Mouse (Mus musculus): ENCODE measurements around the gene Papss1.
"Not testable (repeated sequence)": the region's sequence is repeated elsewhere in the genome, so short reads cannot be mapped to it uniquely, and the experiment has no call there.

Papss1 gene

GRCm38 (mm10) chr3:131564430-131565256, at the start of gene Papss1:
Gene Papss1 (plus strand): TSS chr3:131564768.
- peak; percentile 100 for DNase-seq

- peak; percentile 18 for DNase-seq
Observed at GRCm38 (mm10) chr3:131516332-131516999, 48.1 kb upstream of the Papss1 start.

- no peak for DNase-seq
Observed at GRCm38 (mm10) chr3:131517756-131518155, 46.8 kb upstream of the Papss1 start.

- no peak for DNase-seq
Observed at GRCm38 (mm10) chr3:131521206-131521605, 43.4 kb upstream of the Papss1 start.

GRCm38 (mm10) chr3:131522243-131522642, 42.3 kb upstream of the Papss1 start:
- peak; percentile 31 for DNase-seq

GRCm38 (mm10) chr3:131523749-131524148, 40.8 kb upstream of the Papss1 start:
- DNase-seq, result no peak

- no peak for DNase-seq
Observed at GRCm38 (mm10) chr3:131524210-131524609, 40.4 kb upstream of the Papss1 start.

GRCm38 (mm10) chr3:131524779-131525178, 39.8 kb upstream of the Papss1 start:
- peak; percentile 73 for DNase-seq

- DNase-seq, result no peak
Observed at GRCm38 (mm10) chr3:131525229-131525628, 39.3 kb upstream of the Papss1 start.

- no peak for DNase-seq
Observed at GRCm38 (mm10) chr3:131541244-131541942, 23.2 kb upstream of the Papss1 start.

GRCm38 (mm10) chr3:131547562-131547961, 17.0 kb upstream of the Papss1 start:
- not testable (repeated sequence) for DNase-seq

- DNase-seq, result no peak
Observed at GRCm38 (mm10) chr3:131550046-131550445, 14.5 kb upstream of the Papss1 start.

GRCm38 (mm10) chr3:131552349-131553254, 12.0 kb upstream of the Papss1 start:
- peak; percentile 51 for DNase-seq

- DNase-seq, result no peak
Observed at GRCm38 (mm10) chr3:131555771-131556170, 8.8 kb upstream of the Papss1 start.

- no peak for DNase-seq
Observed at GRCm38 (mm10) chr3:131561591-131561990, 3.0 kb upstream of the Papss1 start.

- DNase-seq, result no peak
Observed at GRCm38 (mm10) chr3:131565257-131565610, 666 bp downstream of the Papss1 start.

GRCm38 (mm10) chr3:131566281-131566680, 1.7 kb downstream of the Papss1 start:
- no peak for DNase-seq

- no peak for DNase-seq
Observed at GRCm38 (mm10) chr3:131570506-131570905, 5.9 kb downstream of the Papss1 start.

GRCm38 (mm10) chr3:131573555-131573954, 9.0 kb downstream of the Papss1 start:
- no peak for DNase-seq

- no peak for DNase-seq
Observed at GRCm38 (mm10) chr3:131578434-131579104, 14.0 kb downstream of the Papss1 start.

GRCm38 (mm10) chr3:131580040-131580439, 15.5 kb downstream of the Papss1 start:
- DNase-seq, result no peak

GRCm38 (mm10) chr3:131581096-131581495, 16.5 kb downstream of the Papss1 start:
- DNase-seq, result no peak

Data from lung, postnatal 14 days (tissue).